Mouse (Mus musculus) CH12.LX (cell line): Measurements from ENCODE around the gene Gpr142. TPM values are rescaled to one million over a fixed set of nuclear protein-coding genes. Genes with fewer than 3 reads are reported as not detected.

Experiments used
- DNase-seq: peaks from one replicate; pipeline ENCODE4 v3.0.0-alpha.2; 2013; ENCODE audit errors: extremely low read depth
- H3K27ac ChIP-seq: 2 replicates; pipeline ENCODE4 v1.5.1; 2012; ENCODE audit warnings: low read depth, mild to moderate bottlenecking, control low read depth, moderate library complexity; ENCODE audit not compliant: insufficient read depth
- H3K27me3 ChIP-seq: replicated peaks from 2 replicates; pipeline ENCODE3; 2012; ENCODE audit warnings: inconsistent platforms
- H3K36me3 ChIP-seq, 2 experiments: replicated peaks in 1 of 2; 2 replicates each; pipeline versions ENCODE3 to v1.6.1; 2012; ENCODE audit warnings: inconsistent platforms in 1 of 2, low read length in 1 of 2, mild to moderate bottlenecking in 1 of 2, mixed read lengths in 1 of 2, moderate library complexity in 1 of 2; ENCODE audit not compliant: control insufficient read depth in 1 of 2, insufficient read depth in 1 of 2
- H3K4me1 ChIP-seq, 2 experiments: 2 replicates each; pipeline ENCODE4 v1.6.1; 2012; ENCODE audit warnings: inconsistent platforms in 1 of 2, moderate library complexity in 1 of 2; ENCODE audit not compliant: insufficient read depth in 2 of 2, control insufficient read depth in 1 of 2
- H3K4me2 ChIP-seq: 2 replicates; pipeline ENCODE4 v1.6.1; 2012; ENCODE audit warnings: low read depth, mild to moderate bottlenecking, control low read depth; ENCODE audit not compliant: poor library complexity, insufficient read depth, severe bottlenecking
- H3K4me3 ChIP-seq, 3 experiments: fragments of 150-350 bp in 1 of 3; sonication (generic) in 1 of 3; replicated peaks in 1 of 3; 2 replicates each; pipeline versions ENCODE3 to v1.5.1; 2011 to 2012; ENCODE audit warnings: low read depth in 2 of 3, low read length in 2 of 3, mild to moderate bottlenecking in 2 of 3, moderate library complexity in 2 of 3, control low read depth in 1 of 3, improper control_type of control experiment in 1 of 3, inconsistent platforms in 1 of 3, mixed read lengths in 1 of 3; ENCODE audit not compliant: poor library complexity in 1 of 3
- H3K79me2 ChIP-seq: replicated peaks from 2 replicates; pipeline ENCODE4 v1.6.1; 2012; ENCODE audit warnings: mild to moderate bottlenecking, moderate library complexity; ENCODE audit not compliant: control insufficient read depth, poor library complexity, insufficient read depth, severe bottlenecking; ENCODE audit errors: extremely low read depth
- H3K9ac ChIP-seq: 2 replicates; pipeline ENCODE4 v1.6.1; 2012; ENCODE audit warnings: low read depth, mild to moderate bottlenecking, control low read depth, moderate library complexity; ENCODE audit not compliant: insufficient read depth
- H3K9me3 ChIP-seq: replicated peaks from 2 replicates; pipeline ENCODE3; 2012; ENCODE audit warnings: low read length, inconsistent platforms, mixed read lengths
- CHD1 ChIP-seq: IDR thresholded peaks from 2 replicates; pipeline ENCODE4 v1.6.1; 2012; ENCODE audit warnings: low read depth, low read length, improper control_type of control experiment, inconsistent platforms
- CHD2 ChIP-seq: IDR thresholded peaks from 2 replicates; pipeline ENCODE4 v1.6.1; 2011; ENCODE audit warnings: low read length, improper control_type of control experiment
- CTCF ChIP-seq, 2 experiments: IDR thresholded peaks in 1 of 2; conservative IDR thresholded peaks in 1 of 2; 2 replicates each; pipeline ENCODE4 v1.5.1; 2011 to 2012; ENCODE audit warnings: low read depth in 2 of 2, low read length in 2 of 2, improper control_type of control experiment in 1 of 2, inconsistent platforms in 1 of 2, mild to moderate bottlenecking in 1 of 2, moderate library complexity in 1 of 2
- E2F4 ChIP-seq: IDR thresholded peaks from 2 replicates; pipeline ENCODE4 v1.6.1; 2011; ENCODE audit warnings: low read depth, low read length, improper control_type of control experiment; ENCODE audit not compliant: insufficient replicate concordance
- GABPA ChIP-seq: IDR thresholded peaks from 2 replicates; pipeline ENCODE4 v1.6.1; 2012; ENCODE audit warnings: low read depth, low read length, improper control_type of control experiment, inconsistent platforms; ENCODE audit not compliant: insufficient replicate concordance
- JUND ChIP-seq: conservative IDR thresholded peaks from 2 replicates; pipeline ENCODE4 v1.6.1; 2011; ENCODE audit warnings: low read depth, low read length, improper control_type of control experiment
- KAT2A ChIP-seq: IDR thresholded peaks from 2 replicates; pipeline ENCODE4 v1.6.1; 2012; ENCODE audit warnings: low read length, improper control_type of control experiment, inconsistent platforms; ENCODE audit not compliant: insufficient replicate concordance
- MYC ChIP-seq: IDR thresholded peaks from 2 replicates; pipeline ENCODE4 v1.6.1; 2011; ENCODE audit warnings: low read depth, mild to moderate bottlenecking, improper control_type of control experiment, low read length
- NELFE ChIP-seq: IDR thresholded peaks from 2 replicates; pipeline ENCODE4 v1.6.1; 2011; ENCODE audit warnings: low read depth, low read length, improper control_type of control experiment
- PAX5 ChIP-seq: IDR thresholded peaks from 2 replicates; pipeline ENCODE4 v1.6.1; 2012; ENCODE audit warnings: low read length, inconsistent platforms, mixed read lengths
- POLR2A ChIP-seq: IDR thresholded peaks from 2 replicates; pipeline ENCODE4 v1.6.1; 2011; ENCODE audit warnings: low read depth, mild to moderate bottlenecking, improper control_type of control experiment, low read length
- POLR2AphosphoS2 ChIP-seq: IDR thresholded peaks from 2 replicates; pipeline ENCODE4 v1.6.1; 2011; ENCODE audit warnings: low read depth, low read length, improper control_type of control experiment
- RCOR1 ChIP-seq: conservative IDR thresholded peaks from 2 replicates; pipeline ENCODE4 v1.6.1; 2012; ENCODE audit warnings: low read depth, mild to moderate bottlenecking, inconsistent platforms, low read length, improper control_type of control experiment
- TBP ChIP-seq: conservative IDR thresholded peaks from 2 replicates; pipeline ENCODE4 v1.6.1; 2011; ENCODE audit warnings: low read depth, low read length, improper control_type of control experiment
- TCF12 ChIP-seq: IDR thresholded peaks from 2 replicates; pipeline ENCODE4 v1.6.1; 2014; ENCODE audit warnings: low read depth, mild to moderate bottlenecking, inconsistent platforms, low read length, improper control_type of control experiment
- UBTF ChIP-seq: IDR thresholded peaks from 2 replicates; pipeline ENCODE4 v1.6.1; 2012; ENCODE audit warnings: low read depth, mild to moderate bottlenecking, inconsistent platforms, low read length, improper control_type of control experiment, moderate library complexity
- ZC3H11A ChIP-seq: IDR thresholded peaks from 2 replicates; pipeline ENCODE4 v1.6.1; 2012; ENCODE audit warnings: low read depth, mild to moderate bottlenecking, inconsistent platforms, low read length, improper control_type of control experiment
- ZNF384 ChIP-seq: IDR thresholded peaks from 2 replicates; pipeline ENCODE4 v1.6.1; 2012; ENCODE audit warnings: low read depth, low read length, improper control_type of control experiment, inconsistent platforms
- dilution Hi-C: fragments of 300-500 bp; cut with MboI; formaldehyde crosslinking; loops from 2 replicates; pipeline ENCODE4 v1.14.3; 2020; ENCODE audit warnings: low sequenced_read_pairs; ENCODE audit not compliant: extremely low pct_unique_long_range_greater_than_20kb, extremely low pct_ligation_motif_present
- in situ Hi-C: fragments of 300-500 bp; cut with MboI; formaldehyde crosslinking; loops from 3 replicates; pipeline ENCODE4 v1.14.3; 2019; ENCODE audit warnings: low sequenced_read_pairs, low pct_ligation_motif_present, low pct_unique_long_range_greater_than_20kb, mixed read lengths
- polyA plus RNA-seq: library from polyadenylated mRNA; unstranded; fragments of >175 nt; gene quantifications from 2 replicates; pipeline ENCODE4 v1.2.1, GENCODE M21; 2012; ENCODE audit warnings: low read depth; ENCODE audit not compliant: insufficient read length
- total RNA-seq, 2 experiments: library from RNA; depleted of rRNA; stranded (reverse); fragments of 300-350 nt in 1 of 2; fragments of >200 nt in 1 of 2; gene quantifications; 2 replicates each; pipeline ENCODE4 v1.2.3; 2012 to 2014

Gene Gpr142
- total and polyA plus RNA-seq, 3 experiments = not detected

DNA sequence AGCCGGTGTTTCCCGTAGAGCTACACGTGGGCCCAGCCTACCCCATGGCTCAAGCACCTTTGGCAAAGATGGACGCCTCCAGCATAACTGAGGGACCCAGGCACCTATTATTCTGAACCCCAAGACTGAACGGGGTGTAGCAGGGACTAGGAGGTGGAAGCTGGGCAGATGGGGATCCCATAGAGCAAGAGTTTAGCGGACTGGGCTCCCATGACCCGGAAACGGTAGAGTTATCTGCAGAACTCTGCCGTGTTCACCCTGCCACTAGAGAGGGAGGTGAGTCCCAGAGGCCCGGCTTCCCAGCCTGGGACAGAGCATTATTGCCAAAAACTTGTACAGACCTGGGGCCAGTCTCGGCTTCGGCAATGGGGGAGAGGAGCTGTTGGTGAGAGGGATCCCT, 8.6 kb upstream of the Gpr142 start:
- TF ChIP-seq E2F4 (no peak), TBP (no peak), CHD2 (no peak), CTCF (conservative IDR thresholded peaks at IDR 0.05 in 1 of 2, IDR thresholded peaks at IDR 0.05 in 1 of 2; ENCODE audit: low read depth in 2 of 2, low read length in 2 of 2) (no peak), POLR2AphosphoS2 (no peak)
- Histone ChIP-seq H3K27ac (no peak overlapping the region), H3K79me2 (no peaks in the 10 kb centered on the region), H3K4me2 (no peak overlapping the region), H3K36me3 (peaks cover 0 to 4% of the 10 kb centered on the region in 2 experiments), H3K9ac (no peak overlapping the region), H3K4me1 (peaks cover 7 to 18% of the 10 kb centered on the region in 2 experiments; a peak in 3 of 4 replicates), H3K4me3 (no peak overlapping the region), H3K9me3 (peaks cover 15% of the 10 kb centered on the region), H3K27me3 (peaks cover 15% of the 10 kb centered on the region)
- in situ Hi-C loops (no loop called here), dilution Hi-C loops (no loop called here)
- no peak for DNase-seq

DNA sequence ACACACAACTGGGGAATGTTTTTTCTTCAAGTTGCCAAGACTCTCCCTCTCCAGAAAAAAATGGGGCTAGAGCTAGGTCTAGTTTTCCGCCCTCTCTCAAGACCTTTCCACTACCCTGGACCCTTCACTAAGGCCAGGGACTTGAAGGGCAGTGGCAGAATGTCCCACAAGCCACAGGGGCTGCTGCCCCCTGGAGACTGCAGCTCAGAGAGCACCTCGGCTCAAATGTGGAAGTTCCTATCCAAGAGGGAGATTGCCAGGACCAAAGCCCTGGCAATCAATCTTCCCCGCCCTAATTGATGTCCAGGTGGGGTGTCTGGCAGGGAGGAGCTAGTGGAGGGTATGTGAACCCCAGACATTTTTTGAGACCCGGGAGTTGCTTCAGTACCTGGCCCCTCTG, 7.9 kb upstream of the Gpr142 start:
- peaks cover 7 to 25% of the 10 kb centered on the region in 2 experiments; a peak in 3 of 4 replicates for H3K4me1 ChIP-seq
- dilution Hi-C loops = no loop called here
- H3K36me3 ChIP-seq = peaks cover 0 to 4% of the 10 kb centered on the region in 2 experiments
- H3K27ac ChIP-seq = no peak overlapping the region
- H3K9ac ChIP-seq = no peak overlapping the region
- H3K27me3 ChIP-seq = peaks cover 13% of the 10 kb centered on the region
- no peak for DNase-seq
- H3K4me3 ChIP-seq = no peak overlapping the region
- in situ Hi-C loops = no loop called here
- TF ChIP-seq POLR2A (no peak), TCF12 (no peak), GABPA (no peak), ZNF384 (no peak), PAX5 (no peak), TBP (no peak), JUND (no peak), RCOR1 (no peak), KAT2A (no peak), MYC (no peak), CHD1 (no peak), POLR2AphosphoS2 (no peak), UBTF (no peak), ZC3H11A (no peak), NELFE (no peak), E2F4 (no peak)
- H3K79me2 ChIP-seq = no peaks in the 10 kb centered on the region
- H3K4me2 ChIP-seq = no peak overlapping the region
- peaks cover 15% of the 10 kb centered on the region for H3K9me3 ChIP-seq
